Mouse (Mus musculus): ENCODE results near the gene Ctxn2. TPM values are rescaled to one million over a fixed set of nuclear protein-coding genes. Genes with fewer than 3 reads are reported as not detected.

Gene Ctxn2
- polyA plus RNA-seq, 2 experiments, result not detected

DNA sequence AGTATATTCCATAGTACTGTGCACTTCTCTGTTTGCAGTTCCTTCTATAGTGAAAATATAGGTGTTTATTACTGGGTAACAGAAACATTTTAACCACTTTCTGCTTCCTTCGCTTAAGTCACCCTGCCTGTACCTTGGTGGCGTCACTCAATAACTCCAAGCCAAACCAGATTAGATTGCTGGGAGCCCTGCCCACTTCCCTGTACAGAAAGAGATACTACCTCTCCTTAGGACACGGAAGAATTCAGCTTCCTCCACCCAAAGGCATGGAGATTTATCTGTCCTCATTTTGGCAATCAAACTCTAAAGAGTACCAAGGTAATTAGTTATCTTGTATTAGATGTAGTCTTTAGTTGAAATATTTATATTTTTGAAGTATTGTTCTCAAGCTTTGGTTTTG, 9.7 kb upstream of the Ctxn2 start:
- DNase-seq (ENCODE audit: low read depth in 3 of 3, low spot score in 3 of 3) (no peak), ATAC-seq (ENCODE audit: insufficient read depth) (no peak)
- no peaks in the 10 kb centered on the region for H3K27me3 ChIP-seq (ENCODE audit: control insufficient read depth, insufficient read depth, low read length)
- no peak overlapping the region for H3K9ac ChIP-seq (replicated peaks)
- no peak overlapping the region for H3K27ac ChIP-seq
- H3K4me3 ChIP-seq (ENCODE audit: insufficient read depth in 1 of 2, low read depth in 2 of 2, low read length in 2 of 2), result no peak overlapping the region
- peaks cover 2 to 4% of the 10 kb centered on the region in 2 experiments; a peak in 2 of 4 replicates for H3K4me1 ChIP-seq (replicated peaks; ENCODE audit: control insufficient read depth in 2 of 2, insufficient read depth in 2 of 2, low read length in 1 of 2)
- 37% methylated on average over 3 of the region's 3 CpGs for WGBS (ENCODE audit: insufficient replicate concordance)
- no peaks in the 10 kb centered on the region for H3K36me3 ChIP-seq (replicated peaks; ENCODE audit: control insufficient read depth, insufficient read depth, low read depth)
- no peak overlapping the region for H3K4me2 ChIP-seq (ENCODE audit: low read depth)
- no peaks in the 10 kb centered on the region for H3K9me3 ChIP-seq (ENCODE audit: control insufficient read depth, low read length)
- TF ChIP-seq EP300 (IDR thresholded peaks at IDR 0.05; ENCODE audit: low read depth) (no peak), CTCF (IDR thresholded peaks at IDR 0.05; ENCODE audit: low read depth) (no peak)

DNA sequence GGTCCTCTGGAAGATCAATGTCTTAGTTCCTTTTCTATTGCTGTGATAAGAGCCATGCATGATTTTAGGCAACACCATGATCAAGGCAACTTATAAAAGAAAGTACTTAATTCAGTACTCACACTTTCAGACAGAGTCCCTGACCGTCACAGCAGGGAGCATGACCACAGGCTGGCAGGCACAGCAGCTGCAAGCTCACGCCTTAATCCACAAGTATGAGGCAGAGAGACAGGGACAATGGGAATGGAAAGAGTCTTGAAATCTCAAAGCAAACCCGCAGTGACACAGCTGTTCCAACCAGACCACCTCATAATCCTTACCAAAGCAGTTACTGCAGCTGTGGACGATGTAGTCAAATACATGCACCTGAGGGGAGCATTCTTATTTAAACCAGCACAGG, 2.4 kb upstream of the Ctxn2 start:
- TF ChIP-seq EP300 (IDR thresholded peaks at IDR 0.05; ENCODE audit: low read depth) (no peak), CTCF (IDR thresholded peaks at IDR 0.05; ENCODE audit: low read depth) (no peak)

DNA sequence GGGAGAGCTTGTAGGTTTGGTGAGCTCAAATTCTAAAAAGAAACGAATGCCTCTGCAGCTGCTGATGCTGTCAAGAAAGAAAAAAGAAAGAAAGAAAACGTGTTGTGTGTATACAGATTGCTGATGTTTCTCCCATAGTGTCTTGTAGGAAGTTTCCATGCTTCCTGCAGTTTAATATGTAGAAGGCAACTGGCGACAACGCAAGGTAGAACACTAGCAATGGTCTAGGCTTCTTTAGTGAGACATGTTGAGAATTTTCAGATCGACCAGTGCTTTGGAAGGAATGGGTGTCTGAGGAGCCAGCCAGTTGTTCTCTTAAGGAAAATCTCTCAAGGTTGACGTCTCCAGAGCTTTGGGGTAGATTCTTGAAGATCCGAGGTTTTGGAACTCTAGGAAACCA, 354 bp downstream of the Ctxn2 start:
- Histone ChIP-seq H3K4me3 (ENCODE audit: insufficient read depth in 1 of 2, low read depth in 2 of 2, low read length in 2 of 2) (no peak overlapping the region), H3K27me3 (ENCODE audit: control insufficient read depth, insufficient read depth, low read length) (no peaks in the 10 kb centered on the region; the same call in 1 of the 2 replicates), H3K4me2 (ENCODE audit: low read depth) (no peak overlapping the region), H3K9me3 (ENCODE audit: control insufficient read depth, low read length) (no peaks in the 10 kb centered on the region), H3K36me3 (replicated peaks; ENCODE audit: control insufficient read depth, insufficient read depth, low read depth) (no peaks in the 10 kb centered on the region), H3K9ac (replicated peaks) (no peak overlapping the region), H3K4me1 (replicated peaks; ENCODE audit: control insufficient read depth in 2 of 2, insufficient read depth in 2 of 2, low read length in 1 of 2) (0 out of 4 replicates have a peak, but pooled peaks cover 0 to 2% of the 10 kb centered on the region in 2 experiments), H3K27ac (no peak overlapping the region)
- no peak for DNase-seq (ENCODE audit: low read depth in 3 of 3, low spot score in 3 of 3)
- ATAC-seq (ENCODE audit: insufficient read depth), result no peak
- TF ChIP-seq CTCF (IDR thresholded peaks at IDR 0.05; ENCODE audit: low read depth), result no peak
- TF ChIP-seq EP300 (IDR thresholded peaks at IDR 0.05; ENCODE audit: low read depth), result no peak
- WGBS (ENCODE audit: insufficient replicate concordance), result 23% methylated on average over 7 of the region's 7 CpGs

More for the DNA sequence above, 2.4 kb upstream of the Ctxn2 start:
- Histone ChIP-seq H3K27me3 (ENCODE audit: control insufficient read depth, insufficient read depth, low read length) (no peaks in the 10 kb centered on the region; the same call in 1 of the 2 replicates), H3K36me3 (replicated peaks; ENCODE audit: control insufficient read depth, insufficient read depth, low read depth) (no peaks in the 10 kb centered on the region), H3K27ac (no peak overlapping the region), H3K4me3 (ENCODE audit: insufficient read depth in 1 of 2, low read depth in 2 of 2, low read length in 2 of 2) (no peak overlapping the region), H3K4me1 (replicated peaks; ENCODE audit: control insufficient read depth in 2 of 2, insufficient read depth in 2 of 2, low read length in 1 of 2) (0 out of 4 replicates have a peak, but pooled peaks cover 0 to 2% of the 10 kb centered on the region in 2 experiments), H3K9ac (replicated peaks) (no peak overlapping the region), H3K4me2 (ENCODE audit: low read depth) (no peak overlapping the region), H3K9me3 (ENCODE audit: control insufficient read depth, low read length) (no peaks in the 10 kb centered on the region)
- ATAC-seq (ENCODE audit: insufficient read depth) (no peak), DNase-seq (ENCODE audit: low read depth in 3 of 3, low spot score in 3 of 3) (no peak)
- 25% methylated on average over 4 of the region's 4 CpGs for WGBS (ENCODE audit: insufficient replicate concordance)

DNA sequence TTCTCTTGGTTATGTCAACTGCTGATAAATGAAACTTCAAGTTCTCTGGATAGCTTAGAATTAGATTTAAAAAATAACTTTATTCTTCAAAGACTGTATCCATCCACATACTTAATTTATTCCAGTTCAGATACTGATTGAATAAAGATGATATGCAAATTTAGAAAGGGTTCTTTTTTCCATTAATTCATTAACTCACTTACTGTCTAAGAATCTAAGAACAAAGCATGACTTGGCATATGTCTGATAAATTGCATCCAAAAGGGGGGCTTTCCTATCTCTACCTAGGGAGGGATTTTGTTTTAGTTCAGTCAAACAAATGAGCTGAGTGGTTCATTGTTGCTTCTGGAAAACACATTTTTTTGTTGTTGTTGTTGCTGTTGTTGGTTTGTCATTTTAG, 5.8 kb downstream of the Ctxn2 start:
- no peaks in the 10 kb centered on the region for H3K36me3 ChIP-seq (replicated peaks; ENCODE audit: control insufficient read depth, insufficient read depth, low read depth)
- no peak overlapping the region for H3K4me2 ChIP-seq (ENCODE audit: low read depth)
- H3K9me3 ChIP-seq (ENCODE audit: control insufficient read depth, low read length), result no peaks in the 10 kb centered on the region
- H3K4me3 ChIP-seq (ENCODE audit: insufficient read depth in 1 of 2, low read depth in 2 of 2, low read length in 2 of 2), result no peak overlapping the region
- H3K4me1 ChIP-seq (replicated peaks; ENCODE audit: control insufficient read depth in 2 of 2, insufficient read depth in 2 of 2, low read length in 1 of 2), result no peaks in the 10 kb centered on the region
- no peaks in the 10 kb centered on the region for H3K27me3 ChIP-seq (ENCODE audit: control insufficient read depth, insufficient read depth, low read length)
- TF ChIP-seq EP300 (IDR thresholded peaks at IDR 0.05; ENCODE audit: low read depth), result no peak
- no peak for TF ChIP-seq CTCF (IDR thresholded peaks at IDR 0.05; ENCODE audit: low read depth)
- DNase-seq (ENCODE audit: low read depth in 3 of 3, low spot score in 3 of 3) (no peak), ATAC-seq (ENCODE audit: insufficient read depth) (no peak)
- no peak overlapping the region for H3K27ac ChIP-seq
- H3K9ac ChIP-seq (replicated peaks), result no peak overlapping the region

DNA sequence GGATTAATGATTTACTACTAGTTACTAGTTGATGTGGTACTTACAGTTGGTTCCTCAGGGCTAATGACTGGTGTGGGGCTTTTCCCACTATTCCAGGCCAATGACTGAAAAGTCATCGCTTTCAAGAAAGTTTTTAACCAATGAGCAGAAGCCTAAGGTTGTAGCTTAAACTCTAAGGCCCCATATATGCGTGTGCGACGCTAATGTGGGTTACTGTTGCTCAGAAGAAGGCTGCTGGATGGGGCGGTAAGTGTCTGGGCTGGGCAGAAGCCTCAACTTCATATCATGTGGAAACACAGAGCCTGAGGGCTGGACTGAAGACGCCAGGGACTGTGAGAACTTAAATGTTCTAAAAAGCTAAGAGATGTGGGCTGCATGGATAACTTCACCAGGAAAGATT, 15.9 kb downstream of the Ctxn2 start, which contains the start of gene Slc12a1:
Gene Slc12a1 (plus strand): TSS at position 118 of the 400 bp plus-strand sequence.
- no peaks in the 10 kb centered on the region for H3K36me3 ChIP-seq (replicated peaks; ENCODE audit: control insufficient read depth, insufficient read depth, low read depth)
- WGBS (ENCODE audit: insufficient replicate concordance), result 69% methylated on average over 6 of the region's 6 CpGs

More for the DNA sequence above, 15.9 kb downstream of the Ctxn2 start, which contains the start of gene Slc12a1:
- DNase-seq (ENCODE audit: low read depth in 3 of 3, low spot score in 3 of 3) (no peak), ATAC-seq (ENCODE audit: insufficient read depth) (no peak)
- Histone ChIP-seq H3K4me3 (ENCODE audit: insufficient read depth in 1 of 2, low read depth in 2 of 2, low read length in 2 of 2) (no peak within 1 kb of the TSS), H3K9me3 (ENCODE audit: control insufficient read depth, low read length) (no peaks in the 10 kb centered on the region), H3K4me1 (replicated peaks; ENCODE audit: control insufficient read depth in 2 of 2, insufficient read depth in 2 of 2, low read length in 1 of 2) (no peaks in the 10 kb centered on the region), H3K9ac (replicated peaks) (no peak within 1 kb of the TSS), H3K27me3 (ENCODE audit: control insufficient read depth, insufficient read depth, low read length) (no peaks in the 10 kb centered on the region), H3K27ac (no peak within 1 kb of the TSS), H3K4me2 (ENCODE audit: low read depth) (no peak within 1 kb of the TSS)
- no peak for TF ChIP-seq CTCF (IDR thresholded peaks at IDR 0.05; ENCODE audit: low read depth)
- TF ChIP-seq EP300 (IDR thresholded peaks at IDR 0.05; ENCODE audit: low read depth), result no peak
